9 mouse cellular contexts compared by ENCODE assay signal in the genomic region with DNA sequence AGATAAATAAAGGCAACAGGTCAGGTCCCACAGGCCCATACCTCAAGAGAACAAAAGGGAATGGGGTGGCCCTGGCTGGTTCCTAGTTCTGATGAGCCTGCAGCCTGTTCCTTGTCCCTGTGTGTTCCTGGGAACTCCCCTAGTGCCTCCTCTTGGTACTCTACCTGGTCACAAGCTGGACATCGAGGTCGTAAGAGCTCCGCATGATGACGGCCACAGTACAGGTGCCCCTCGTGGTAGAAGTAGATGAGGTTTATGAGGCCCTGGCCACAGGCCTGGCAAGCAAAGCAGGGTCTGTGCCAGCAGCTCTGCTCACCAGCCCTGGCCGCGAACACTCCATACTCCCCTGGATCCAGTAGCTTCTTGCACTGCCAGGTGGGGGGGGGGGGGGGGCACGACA. TPM values are rescaled to one million over a fixed set of nuclear protein-coding genes. Genes with fewer than 3 reads are reported as not detected.
DNase-seq lines count a peak whose midpoint lies in the region; ATAC-seq and TF ChIP-seq lines count a peak whose summit lies in the region.
"Had no signal": no experiment of that assay in that cellular context is flagged by ENCODE, and none has a peak within 500 bp of the region (broad histone marks: within the 10 kb centered on the region; RNA-seq: fewer than 3 reads in every experiment).

No protein-coding gene starts in this region.

- no peak overlapping the region for H3K27ac ChIP-seq in cerebellum, adult 2 months (ENCODE audit: insufficient read depth, low read length)
- no peak overlapping the region for H3K27ac ChIP-seq in limb, embryonic 11.5 days (replicated peaks; ENCODE audit: low read depth, low read length)
- H3K27ac ChIP-seq in limb, embryonic 10.5 days = no peak overlapping the region
- H3K27ac ChIP-seq in hindbrain, embryonic 15.5 days (replicated peaks) = no peak overlapping the region
- H3K27ac ChIP-seq in midbrain, postnatal 0 days (ENCODE audit: low read depth, low read length) = no peak overlapping the region

- TF ChIP-seq POLR2A in cerebellum, adult 2 months (IDR thresholded peaks at IDR 0.05; ENCODE audit: borderline replicate concordance, insufficient read depth, low read length) = no peak

- ATAC-seq in limb, embryonic 11.5 days (ENCODE audit: insufficient number of reproducible peaks, low FRiP score, low TSS enrichment, low read depth) = no peak
- ATAC-seq in hindbrain, embryonic 15.5 days (ENCODE audit: low FRiP score, low read depth) = no peak
- no peak for ATAC-seq in midbrain, postnatal 0 days (ENCODE audit: low FRiP score)

- H3K4me1 ChIP-seq in cerebellum, adult 2 months (ENCODE audit: control insufficient read depth, insufficient read depth, low read length) = peaks cover 3% of the 10 kb centered on the region; the same call in 1 of the 2 replicates
- H3K4me1 ChIP-seq in limb, embryonic 11.5 days (ENCODE audit: control insufficient read depth, insufficient read depth, low read length) = peaks cover 15% of the 10 kb centered on the region
- H3K4me1 ChIP-seq in limb, embryonic 10.5 days = peaks cover 44% of the 10 kb centered on the region
- peaks cover 39% of the 10 kb centered on the region for H3K4me1 ChIP-seq in hindbrain, embryonic 15.5 days (replicated peaks)
- H3K4me1 ChIP-seq in midbrain, postnatal 0 days (ENCODE audit: insufficient read depth, low read length) = peaks cover 5% of the 10 kb centered on the region; the same call in 1 of the 2 replicates

- 51% methylated on average over 7 of the region's 8 CpGs for WGBS in cerebellum, adult 2 months
- 80% methylated on average over 8 of the region's 8 CpGs for WGBS in limb, embryonic 11.5 days
- WGBS in limb, embryonic 10.5 days = 75% methylated on average over 8 of the region's 8 CpGs
- WGBS in hindbrain, embryonic 15.5 days = 73% methylated on average over 6 of the region's 8 CpGs
- 84% methylated on average over 8 of the region's 8 CpGs for WGBS in midbrain, postnatal 0 days

- H3K36me3 ChIP-seq in limb, embryonic 11.5 days (ENCODE audit: control insufficient read depth, insufficient read depth, low read length) = no peaks in the 10 kb centered on the region
- H3K36me3 ChIP-seq in limb, embryonic 10.5 days = peaks cover 19% of the 10 kb centered on the region
- H3K36me3 ChIP-seq in hindbrain, embryonic 15.5 days = peaks cover 3% of the 10 kb centered on the region; the same call in 1 of the 2 replicates
- no peaks in the 10 kb centered on the region for H3K36me3 ChIP-seq in midbrain, postnatal 0 days (ENCODE audit: insufficient read depth, low read length)

- peak overlapping the region; percentile 95 for H3K4me2 ChIP-seq in limb, embryonic 11.5 days (ENCODE audit: low read depth, severe bottlenecking)
- peak overlapping the region; percentile 84 for H3K4me2 ChIP-seq in hindbrain, embryonic 15.5 days
- peak overlapping the region; percentile 89 for H3K4me2 ChIP-seq in midbrain, postnatal 0 days (ENCODE audit: low read depth, low read length, poor library complexity, severe bottlenecking)

- DNase-seq in cerebellum, adult 2 months = no peak
- no peak for DNase-seq in cerebellum, postnatal 36 days
- DNase-seq in limb, embryonic 11.5 days (ENCODE audit: low spot score) = no peak
- no peak for DNase-seq in limb, embryonic 10.5 days (ENCODE audit: low spot score)
- no peak for DNase-seq in midbrain, postnatal 0 days (ENCODE audit: low spot score)
- DNase-seq in right cerebral cortex, postnatal 14 days = no peak
- DNase-seq in right cerebral cortex, postnatal 4 days = no peak
- DNase-seq: lung, adult 2 months had no signal

- no peak for TF ChIP-seq CTCF in cerebellum, adult 2 months (IDR thresholded peaks at IDR 0.05; ENCODE audit: borderline replicate concordance, insufficient read depth, low read depth, low read length)
- no peak for TF ChIP-seq CTCF in midbrain, postnatal 0 days (IDR thresholded peaks at IDR 0.05)

- no peaks in the 10 kb centered on the region for H3K27me3 ChIP-seq in cerebellum, adult 2 months (ENCODE audit: control insufficient read depth, insufficient read depth, low read length)
- no peaks in the 10 kb centered on the region for H3K27me3 ChIP-seq in limb, embryonic 11.5 days (ENCODE audit: control insufficient read depth, insufficient read depth, low read length)
- H3K27me3 ChIP-seq in limb, embryonic 10.5 days (ENCODE audit: low read depth, poor library complexity, severe bottlenecking) = peaks cover 48% of the 10 kb centered on the region
- no peaks in the 10 kb centered on the region for H3K27me3 ChIP-seq in hindbrain, embryonic 15.5 days
- no peaks in the 10 kb centered on the region for H3K27me3 ChIP-seq in midbrain, postnatal 0 days (ENCODE audit: insufficient read depth, low read length)

- H3K9ac ChIP-seq in limb, embryonic 11.5 days (ENCODE audit: low read length) = no peak overlapping the region
- no peak overlapping the region; the same call in 1 of the 2 replicates for H3K9ac ChIP-seq in hindbrain, embryonic 15.5 days
- no peak overlapping the region for H3K9ac ChIP-seq in midbrain, postnatal 0 days (replicated peaks; ENCODE audit: low read length, poor library complexity, severe bottlenecking)

- peak overlapping the region; percentile 5 for H3K4me3 ChIP-seq in cerebellum, adult 2 months (replicated peaks; ENCODE audit: insufficient read depth, low read depth, low read length)
- no peak overlapping the region for H3K4me3 ChIP-seq in limb, embryonic 11.5 days (ENCODE audit: low read depth, low read length)
- H3K4me3 ChIP-seq in limb, embryonic 10.5 days = no peak overlapping the region; the same call in 1 of the 2 replicates
- peak overlapping the region; percentile 89 for H3K4me3 ChIP-seq in hindbrain, embryonic 15.5 days
- H3K4me3 ChIP-seq in midbrain, postnatal 0 days (ENCODE audit: low read depth, low read length) = peak overlapping the region; percentile 74

- H3K9me3 ChIP-seq in limb, embryonic 11.5 days (ENCODE audit: control insufficient read depth, low read length) = no peaks in the 10 kb centered on the region
- no peaks in the 10 kb centered on the region for H3K9me3 ChIP-seq in limb, embryonic 10.5 days (replicated peaks)
- H3K9me3 ChIP-seq in hindbrain, embryonic 15.5 days = no peaks in the 10 kb centered on the region
- H3K9me3 ChIP-seq in midbrain, postnatal 0 days (ENCODE audit: low read length) = no peaks in the 10 kb centered on the region

RNA-seq across cellular contexts. Expression of a gene that starts 1.1 kb away (rescaled TPM):
- 46.5 and 51.3 TPM in 2 replicates for polyA plus RNA-seq in cerebellum, adult 2 months (2012; rRNA removed)
- polyA plus RNA-seq in limb, embryonic 11.5 days (2014; fragmentation: Nextera tagmentation; extraction: Ambion mirVana) = 3.9 and 4.2 TPM in 2 replicates
- 5.0 and 7.3 TPM in 2 replicates for polyA plus RNA-seq in limb, embryonic 10.5 days (2016; fragmentation: Nextera tagmentation; extraction: Ambion mirVana)
- 49.3 and 52.2 TPM in 2 replicates for polyA plus RNA-seq in hindbrain, embryonic 15.5 days (2015; fragmentation: Nextera tagmentation; extraction: Ambion mirVana)
- 128 and 165 TPM in 2 replicates for total RNA-seq in midbrain, postnatal 0 days (2014; rRNA removed)
- polyA plus RNA-seq in midbrain, postnatal 0 days (2015; fragmentation: Nextera tagmentation; extraction: Ambion mirVana) = 68.9 and 75.7 TPM in 2 replicates

RNA-seq across cellular contexts. Expression of a gene that starts 1.7 kb away (rescaled TPM):
- 148 and 167 TPM in 2 replicates for polyA plus RNA-seq in cerebellum, adult 2 months (2012; rRNA removed)
- 404 and 441 TPM in 2 replicates for polyA plus RNA-seq in limb, embryonic 11.5 days (2014; fragmentation: Nextera tagmentation; extraction: Ambion mirVana)
- polyA plus RNA-seq in limb, embryonic 10.5 days (2016; fragmentation: Nextera tagmentation; extraction: Ambion mirVana) = 364 and 404 TPM in 2 replicates
- 277 and 288 TPM in 2 replicates for polyA plus RNA-seq in hindbrain, embryonic 15.5 days (2015; fragmentation: Nextera tagmentation; extraction: Ambion mirVana)
- 117 and 136 TPM in 2 replicates for total RNA-seq in midbrain, postnatal 0 days (2014; rRNA removed)
- 334 and 339 TPM in 2 replicates for polyA plus RNA-seq in midbrain, postnatal 0 days (2015; fragmentation: Nextera tagmentation; extraction: Ambion mirVana)

RNA-seq across cellular contexts. Expression of a gene that starts 4.4 kb away (rescaled TPM):
- 6.6 and 7.0 TPM in 2 replicates for polyA plus RNA-seq in cerebellum, adult 2 months (2012; rRNA removed)
- polyA plus RNA-seq in limb, embryonic 11.5 days (2014; fragmentation: Nextera tagmentation; extraction: Ambion mirVana) = 0.95 and 1.3 TPM in 2 replicates
- polyA plus RNA-seq in limb, embryonic 10.5 days (2016; fragmentation: Nextera tagmentation; extraction: Ambion mirVana) = 0.23 TPM in 1 of 2 replicates, not detected in the other
- polyA plus RNA-seq in hindbrain, embryonic 15.5 days (2015; fragmentation: Nextera tagmentation; extraction: Ambion mirVana) = 1.2 and 1.5 TPM in 2 replicates
- 5.2 and 5.8 TPM in 2 replicates for total RNA-seq in midbrain, postnatal 0 days (2014; rRNA removed)
- polyA plus RNA-seq in midbrain, postnatal 0 days (2015; fragmentation: Nextera tagmentation; extraction: Ambion mirVana) = 0.56 and 0.90 TPM in 2 replicates

RNA-seq across cellular contexts. Expression of a gene that starts 4.6 kb away (rescaled TPM):
- polyA plus RNA-seq in cerebellum, adult 2 months (2012; rRNA removed) = 1.5 and 2.4 TPM in 2 replicates
- polyA plus RNA-seq in limb, embryonic 11.5 days (2014; fragmentation: Nextera tagmentation; extraction: Ambion mirVana) = 1.8 and 2.6 TPM in 2 replicates
- polyA plus RNA-seq in limb, embryonic 10.5 days (2016; fragmentation: Nextera tagmentation; extraction: Ambion mirVana) = 0.56 and 0.76 TPM in 2 replicates
- polyA plus RNA-seq in hindbrain, embryonic 15.5 days (2015; fragmentation: Nextera tagmentation; extraction: Ambion mirVana) = 1.3 and 1.6 TPM in 2 replicates
- 2.5 and 3.2 TPM in 2 replicates for total RNA-seq in midbrain, postnatal 0 days (2014; rRNA removed)
- polyA plus RNA-seq in midbrain, postnatal 0 days (2015; fragmentation: Nextera tagmentation; extraction: Ambion mirVana) = 2.2 and 3.2 TPM in 2 replicates

RNA-seq across cellular contexts. Expression of a gene that starts 36.7 kb away (rescaled TPM):
- 0.13 and 0.31 TPM in 2 replicates for polyA plus RNA-seq in cerebellum, adult 2 months (2012; rRNA removed)
- polyA plus RNA-seq in limb, embryonic 11.5 days (2014; fragmentation: Nextera tagmentation; extraction: Ambion mirVana) = not detected in 2 replicates
- polyA plus RNA-seq in limb, embryonic 10.5 days (2016; fragmentation: Nextera tagmentation; extraction: Ambion mirVana) = not detected in 2 replicates
- 0.16 TPM in 1 of 2 replicates, not detected in the other for polyA plus RNA-seq in hindbrain, embryonic 15.5 days (2015; fragmentation: Nextera tagmentation; extraction: Ambion mirVana)
- 0.27 and 1.5 TPM in 2 replicates for total RNA-seq in midbrain, postnatal 0 days (2014; rRNA removed)
- 0.19 TPM in 1 of 2 replicates, not detected in the other for polyA plus RNA-seq in midbrain, postnatal 0 days (2015; fragmentation: Nextera tagmentation; extraction: Ambion mirVana)

Comparison
In these comparisons a context has a peak if more than half of its experiments do, and no peak if none do; other contexts are left out.
1. H3K4me3 ChIP-seq: peak in cerebellum, adult 2 months (single experiment), hindbrain, embryonic 15.5 days (single experiment) and midbrain, postnatal 0 days (single experiment); none in limb, embryonic 11.5 days (single experiment) and limb, embryonic 10.5 days (single experiment).
2. Peak in every context shown above with its lines, with median percentiles within 50 percentile points of each other: H3K4me2 ChIP-seq.